Mouse (Mus musculus) retina, postnatal 1 day (tissue): ENCODE measurements at regions not wholly inside any gene's neighbourhood (a gene's known extent, or its start where the extent isn't known, plus 50 kb on each side); places are given as distances from the start of the nearest gene placed in this dataset.
A peak's percentile ranks its signal among the peaks of the same experiment; 100 is the strongest.

Source experiments
- DNase-seq: peaks from one replicate; pipeline ENCODE4 v3.0.0-alpha.2; 2012

DNA sequence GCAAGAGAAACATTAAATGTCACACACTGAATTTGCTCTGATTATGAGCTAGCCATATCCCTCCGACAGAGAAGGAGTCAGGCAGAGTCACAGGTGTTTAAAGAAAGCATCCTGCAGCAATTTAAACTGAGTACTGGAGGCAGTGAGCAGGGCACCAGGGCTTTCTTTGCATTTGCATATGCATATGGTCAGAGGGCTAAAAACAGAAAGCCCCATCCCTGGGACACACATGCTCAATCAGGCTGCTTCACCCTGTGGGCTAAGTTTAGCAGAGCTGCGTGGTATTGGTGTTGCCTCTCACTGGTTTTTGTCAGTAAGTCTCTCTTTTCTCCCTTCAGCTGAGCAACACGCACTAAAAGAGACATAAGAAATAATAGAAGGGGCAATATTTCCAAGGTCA, 289.9 kb upstream of the Rps6ka3 start:
- no peak for DNase-seq

DNA sequence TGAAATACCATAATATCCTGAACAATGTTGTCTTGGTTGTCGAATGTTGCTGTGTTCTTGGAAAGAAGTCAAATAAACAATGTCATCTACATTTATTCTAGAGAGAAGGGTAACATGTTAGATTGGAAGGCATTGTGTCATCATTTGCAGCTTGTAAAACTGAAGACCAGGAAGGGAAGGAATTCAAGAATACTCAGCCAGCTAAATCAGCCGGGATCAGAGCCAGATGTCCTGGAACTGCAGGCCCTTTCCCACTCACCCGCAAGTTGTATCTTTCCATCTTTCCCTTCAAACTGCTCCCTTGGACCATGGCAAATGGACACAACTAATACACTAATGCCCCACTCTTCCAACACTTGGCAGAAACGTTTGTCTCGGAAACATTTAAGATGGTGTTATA, 288.7 kb upstream of the Rps6ka3 start:
- no peak for DNase-seq

DNA sequence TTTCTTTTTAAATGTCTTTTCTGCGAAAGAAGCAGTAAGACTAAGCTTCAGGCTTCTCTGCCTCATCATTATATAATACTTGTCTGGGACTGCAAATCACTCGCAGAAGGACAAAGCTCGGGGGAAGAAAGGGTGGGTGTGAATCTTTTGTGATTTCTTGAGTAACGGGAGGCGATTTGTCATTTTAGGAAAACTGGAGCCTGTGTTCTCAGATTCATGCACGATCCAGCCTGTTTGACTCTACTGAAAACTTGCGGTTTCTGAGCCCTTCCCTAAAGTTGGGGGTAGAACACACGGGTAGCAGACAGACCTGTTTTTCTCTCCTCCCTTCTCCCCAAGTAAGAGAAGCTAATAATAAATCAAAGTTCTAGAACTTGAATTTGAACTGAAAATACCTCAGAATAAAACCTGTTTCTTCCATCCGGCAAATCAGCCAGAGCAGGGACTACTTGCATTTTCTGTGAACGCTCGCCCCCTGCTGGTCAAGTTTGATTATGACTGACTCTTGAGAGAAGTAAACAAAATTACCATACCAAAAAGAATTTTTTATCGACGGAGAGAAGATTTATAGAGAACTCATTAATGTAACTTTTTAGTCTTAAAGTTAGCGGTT, 288.2 kb upstream of the Rps6ka3 start:
- peak; percentile 84 for DNase-seq

DNA sequence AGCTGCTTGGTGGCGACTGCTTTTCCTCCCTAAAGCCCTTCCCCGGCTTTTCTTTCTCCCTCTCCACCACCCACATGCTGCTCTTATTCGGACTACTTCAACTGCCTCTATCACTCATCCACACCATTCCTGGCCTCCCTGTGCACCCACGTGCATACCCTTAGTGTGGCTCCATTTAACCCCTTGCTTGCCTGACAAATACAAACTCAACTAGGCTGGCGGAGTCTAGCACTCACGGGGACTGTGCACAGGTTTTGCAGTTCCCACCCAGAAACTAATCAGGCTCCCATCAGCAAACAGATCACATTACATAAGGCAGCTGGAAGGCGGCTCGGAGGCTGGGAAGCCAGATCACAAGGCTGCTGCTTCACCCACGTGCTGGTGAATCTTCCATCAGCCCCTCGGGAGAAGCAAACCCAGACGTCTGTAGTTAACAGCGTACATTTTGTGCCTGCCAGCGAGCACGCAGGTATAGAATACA, 287.0 kb upstream of the Rps6ka3 start:
- DNase-seq, result peak; percentile 58

DNA sequence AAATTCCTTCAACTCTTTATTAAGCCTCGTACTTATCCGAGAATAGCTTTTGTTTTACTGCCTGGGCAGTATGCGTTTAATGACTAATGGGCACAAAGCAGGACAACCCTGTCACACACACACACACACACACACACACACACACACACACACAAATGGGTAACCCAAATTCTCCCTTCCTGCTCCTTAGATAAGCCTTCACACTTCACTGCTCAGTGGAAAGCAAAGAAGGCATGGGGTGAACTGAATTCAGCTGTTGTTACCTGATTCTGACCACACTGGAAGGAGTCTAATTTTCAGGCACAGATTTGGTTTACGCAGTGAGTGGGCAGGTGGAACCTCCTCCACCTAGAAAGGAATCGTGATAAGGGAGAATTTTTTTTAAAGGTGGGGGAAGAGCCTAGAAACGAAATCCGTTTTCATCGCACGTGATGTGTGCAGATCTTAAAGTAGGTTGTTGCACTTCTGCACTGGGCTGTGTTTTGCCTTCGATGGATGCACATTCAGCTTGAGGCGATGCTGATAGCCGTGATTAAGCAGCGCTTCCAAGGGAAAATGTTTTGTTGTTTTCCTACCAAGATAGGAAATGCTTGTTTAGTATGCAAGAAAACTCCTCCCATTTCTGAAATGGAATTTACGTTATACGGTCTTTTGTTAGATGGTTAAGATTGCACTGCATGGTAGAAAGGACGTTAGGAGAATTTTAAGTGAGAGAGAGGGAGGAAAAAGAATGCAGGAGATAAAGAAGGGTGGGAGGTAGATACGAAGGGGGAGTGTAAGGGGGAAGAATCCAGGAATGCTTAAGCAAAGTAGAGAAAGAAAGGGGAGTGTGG, 286.2 kb upstream of the Rps6ka3 start:
- peak; percentile 43 for DNase-seq

DNA sequence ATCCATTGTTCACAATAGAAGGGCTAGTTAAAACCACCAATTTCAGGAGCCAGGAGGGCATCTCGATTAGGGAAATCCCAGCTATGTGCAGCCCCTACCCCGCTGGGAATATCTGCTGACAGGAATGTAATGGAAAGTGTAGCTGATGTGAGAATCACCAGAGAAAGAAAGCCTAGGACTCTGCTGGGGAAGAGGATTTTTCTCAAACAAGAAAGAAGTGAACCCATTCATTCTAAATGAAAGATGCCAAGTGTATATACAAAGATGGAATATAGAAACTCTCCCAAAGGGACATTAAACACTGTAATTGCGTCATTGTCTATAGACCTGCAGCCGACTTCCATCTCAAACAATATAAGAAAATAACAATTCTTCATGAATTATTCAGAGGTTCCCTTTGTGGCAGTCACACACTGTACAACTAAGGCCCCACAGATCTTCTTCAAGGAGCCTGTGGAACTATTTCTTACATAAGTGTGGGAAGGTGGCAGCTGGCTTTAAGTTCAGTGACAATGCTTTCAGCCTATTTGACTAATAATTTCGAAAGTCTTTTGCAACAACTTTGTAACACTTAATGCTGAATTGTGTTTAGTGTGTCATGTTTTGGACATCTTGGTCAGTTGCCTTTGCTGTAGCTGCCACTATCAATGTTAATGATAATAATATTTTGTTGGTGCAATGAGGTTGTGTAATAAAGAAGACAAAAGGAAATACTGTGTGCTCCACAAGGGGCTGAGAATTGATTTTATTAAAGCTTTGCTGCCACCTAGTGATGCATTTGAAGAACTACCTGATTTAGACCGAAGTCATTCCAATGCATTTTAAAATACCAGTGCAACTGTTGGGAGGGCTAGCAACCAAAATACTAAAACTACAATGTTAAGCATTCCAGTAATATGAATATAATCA, 285.4 kb upstream of the Rps6ka3 start:
- DNase-seq, result peak; percentile 59

DNA sequence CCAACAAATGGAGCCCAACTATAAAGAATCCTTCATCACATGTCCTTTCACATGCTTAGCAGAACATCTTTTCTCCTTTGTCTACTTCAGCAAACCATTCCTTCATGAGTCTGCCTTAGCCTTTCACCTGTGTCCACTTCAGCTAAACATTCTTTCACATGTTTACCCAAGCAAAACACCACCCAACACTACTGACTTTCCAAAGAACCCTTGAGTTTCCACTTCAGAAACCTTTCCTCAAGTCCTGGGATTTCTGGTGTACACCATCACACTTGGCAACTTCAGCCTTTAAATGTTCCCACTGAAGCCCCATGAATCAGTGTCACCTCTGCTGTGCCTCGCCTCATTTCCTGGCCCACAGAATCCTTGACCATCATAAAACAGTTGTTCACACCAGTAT, 278.2 kb upstream of the Rps6ka3 start:
- DNase-seq, result no peak

DNA sequence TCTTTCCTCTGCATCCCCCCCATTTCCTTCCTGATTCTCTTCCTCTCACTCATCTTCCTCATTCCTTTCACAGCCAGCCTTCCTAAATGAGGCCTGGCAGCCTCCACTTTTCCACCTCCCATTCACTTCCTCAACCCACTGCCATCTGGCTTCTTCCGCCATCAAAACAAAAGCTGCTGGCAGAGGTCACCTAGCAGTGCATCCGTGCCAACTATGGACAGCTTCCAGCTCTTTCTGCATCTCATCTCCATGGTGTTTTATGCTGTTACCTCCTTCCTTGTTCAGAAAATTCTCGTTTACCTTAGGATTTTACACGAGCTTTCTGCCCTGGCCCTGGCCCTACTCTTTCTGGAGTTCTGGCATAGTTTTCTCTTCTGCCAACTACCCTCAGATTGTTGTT, 262.9 kb upstream of the Rps6ka3 start:
- DNase-seq, result no peak

DNA sequence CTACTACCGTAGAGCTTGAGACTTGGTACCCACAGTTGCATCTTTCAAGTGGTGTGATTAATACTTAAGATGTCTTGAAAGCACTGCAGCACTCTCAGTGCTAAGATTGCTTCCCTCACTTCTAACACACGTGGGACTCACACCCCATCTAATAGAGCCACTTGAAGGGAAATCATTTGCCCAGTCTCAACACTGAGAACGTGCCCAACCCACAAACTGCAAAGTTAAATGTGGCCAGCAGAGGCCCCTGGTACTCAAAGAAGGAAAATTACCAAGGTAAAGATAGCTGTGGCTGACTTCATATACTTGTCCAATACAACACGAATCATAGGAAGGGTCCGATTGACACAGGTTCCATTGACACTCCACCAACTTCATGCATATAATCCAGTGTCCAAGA, 238.4 kb upstream of the Rps6ka3 start:
- peak; percentile 9 for DNase-seq

DNA sequence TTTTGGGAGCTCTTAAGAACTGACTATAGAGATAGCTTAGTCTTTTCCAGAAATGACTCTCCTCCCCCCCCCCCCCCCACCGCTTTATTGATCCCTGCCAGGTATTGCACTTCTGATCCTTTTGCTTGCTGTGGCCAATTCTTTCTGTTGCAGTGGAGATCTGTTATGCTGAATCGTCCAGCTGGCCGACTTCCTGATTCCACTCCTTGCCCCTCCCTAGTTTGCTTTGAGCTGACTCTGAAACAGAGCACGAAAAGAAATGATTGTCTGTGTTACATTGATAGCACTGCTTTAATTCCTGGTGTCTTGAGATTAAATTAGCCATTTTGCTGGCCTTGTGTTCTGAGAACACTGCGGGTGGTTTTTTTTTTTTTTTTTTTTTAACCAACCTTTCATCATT, 233.5 kb upstream of the Rps6ka3 start:
- no peak for DNase-seq

DNA sequence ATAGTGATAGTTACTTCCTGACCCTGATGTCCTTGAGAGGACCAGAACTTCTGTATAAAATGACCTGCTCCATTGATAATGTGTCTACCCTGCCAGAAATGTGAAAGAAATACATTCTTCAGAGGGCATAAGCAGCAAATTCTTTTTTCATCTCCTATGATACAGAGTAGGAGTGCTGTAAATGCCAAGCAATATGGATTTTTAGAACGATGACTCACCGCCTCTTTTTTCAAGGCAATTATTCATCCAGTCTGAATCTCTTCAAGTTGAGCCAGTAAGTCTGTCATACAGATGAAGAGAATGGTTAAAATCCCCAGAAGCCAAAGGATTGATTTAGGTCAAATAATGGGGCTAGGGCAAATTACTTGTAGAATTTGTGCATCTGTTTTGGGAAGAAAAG, 225.4 kb upstream of the Rps6ka3 start:
- no peak for DNase-seq

DNA sequence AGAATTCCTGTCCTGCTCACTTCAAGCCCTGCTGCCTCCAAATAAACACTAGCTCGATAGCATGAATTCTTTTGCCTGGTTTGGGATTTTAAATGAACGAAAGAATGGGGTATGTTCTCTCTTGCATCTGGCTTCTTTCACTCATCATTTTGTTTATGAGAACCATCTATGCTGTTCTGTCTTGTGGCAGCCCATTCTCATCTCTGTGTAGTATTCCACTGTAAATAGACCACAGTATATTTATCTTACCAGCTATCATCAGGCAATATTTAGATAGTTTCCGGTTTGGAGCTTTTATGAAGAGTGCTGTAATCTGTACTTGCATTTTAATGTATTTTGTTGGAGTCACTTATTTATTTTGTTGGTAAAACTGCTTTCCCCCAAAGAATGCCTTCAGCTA, 222.4 kb upstream of the Rps6ka3 start:
- DNase-seq, result no peak

DNA sequence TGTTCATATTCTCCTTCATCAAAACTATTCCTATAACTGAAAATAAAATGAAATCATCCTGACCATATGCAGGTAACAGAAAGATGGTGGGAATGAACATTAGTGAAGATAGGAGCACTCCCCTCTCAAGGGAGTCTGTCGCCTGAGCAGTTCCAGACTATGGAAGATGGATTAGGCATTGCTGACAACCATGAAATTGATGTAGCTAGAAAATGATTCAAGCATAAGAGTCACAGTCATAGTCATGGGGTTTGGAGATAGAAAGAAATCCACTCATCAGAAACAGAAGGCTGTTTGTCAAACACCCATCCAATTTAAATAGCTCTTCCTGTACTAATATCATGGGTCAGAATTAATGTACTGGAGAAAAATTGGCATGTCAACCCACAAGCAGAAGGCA, 191.2 kb upstream of the Rps6ka3 start:
- no peak for DNase-seq

DNA sequence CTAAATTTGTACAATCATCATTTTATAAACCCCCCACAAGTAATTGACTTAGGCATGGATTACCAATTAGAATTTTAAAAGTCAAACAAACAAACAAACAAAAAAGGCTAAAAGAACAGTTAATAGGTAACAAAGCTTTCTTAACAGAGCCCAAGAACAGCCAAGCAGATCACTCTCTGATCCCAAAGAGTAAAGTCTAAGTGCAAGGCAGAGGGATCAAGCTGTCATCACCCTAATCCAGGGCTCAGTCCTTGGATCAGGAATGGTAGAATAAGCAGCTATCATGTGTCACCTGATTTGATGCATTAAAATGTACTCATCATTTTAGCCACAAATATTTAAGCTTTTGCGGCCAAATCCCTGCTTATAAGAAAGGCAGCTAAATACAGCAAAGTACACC, 183.8 kb upstream of the Rps6ka3 start:
- DNase-seq, result peak; percentile 3

DNA sequence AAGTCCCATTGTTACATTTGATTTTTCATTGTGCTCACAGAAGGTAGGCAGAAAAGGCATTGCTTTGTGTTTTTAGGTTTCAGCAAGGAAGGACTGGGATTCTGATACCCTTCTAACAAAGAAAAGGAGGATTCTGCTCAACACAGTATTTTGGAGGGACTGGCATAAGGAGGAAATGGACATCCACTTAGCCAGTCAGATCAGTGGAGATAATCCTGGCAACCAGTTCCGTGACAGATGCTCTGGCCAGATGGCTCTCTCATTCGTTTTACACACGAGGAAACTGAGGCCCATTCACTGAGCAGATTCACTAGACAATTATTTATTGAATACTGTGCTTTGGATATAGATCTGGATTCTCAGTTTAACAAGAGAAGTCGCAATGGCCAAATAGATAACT, 178.2 kb upstream of the Rps6ka3 start:
- peak; percentile 3 for DNase-seq

DNA sequence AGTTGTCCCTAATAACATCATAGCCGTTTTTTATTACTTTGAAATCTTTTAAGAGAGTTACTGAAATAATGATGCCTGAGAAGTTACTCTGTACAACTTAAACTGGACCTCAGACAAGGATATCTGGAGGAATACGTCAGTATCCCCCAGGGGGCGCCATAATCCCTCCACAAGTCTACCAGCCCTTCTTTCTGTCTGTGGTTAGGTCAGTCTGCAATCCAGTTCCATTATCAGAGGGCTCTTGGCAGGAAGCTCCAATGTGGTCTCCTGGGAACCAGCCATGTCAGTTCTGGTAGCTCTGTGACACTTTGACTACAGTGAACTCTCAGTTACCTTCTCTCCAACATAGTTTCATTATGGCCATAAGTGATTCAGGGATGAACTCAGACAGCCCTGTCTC, 166.7 kb upstream of the Rps6ka3 start:
- DNase-seq, result peak; percentile 59

DNA sequence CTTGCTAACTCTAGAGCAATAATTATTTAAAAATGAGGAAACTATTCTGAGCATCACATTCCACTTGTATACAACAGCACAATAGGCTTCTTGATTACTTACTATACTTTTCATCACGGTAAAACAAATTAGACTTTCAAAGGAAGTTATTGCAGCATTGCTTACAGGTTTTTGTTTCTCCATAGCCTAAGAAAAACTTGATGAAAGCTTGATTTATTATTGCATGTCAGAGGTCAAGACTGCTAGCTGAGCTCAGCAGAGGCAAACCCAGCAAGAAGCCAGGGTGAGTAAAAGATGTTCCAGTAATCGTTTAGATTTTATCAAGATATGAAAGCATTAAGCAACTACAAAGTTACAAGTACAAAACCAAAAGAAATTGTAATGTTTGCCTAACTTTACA, 162.2 kb upstream of the Rps6ka3 start:
- DNase-seq, result no peak

DNA sequence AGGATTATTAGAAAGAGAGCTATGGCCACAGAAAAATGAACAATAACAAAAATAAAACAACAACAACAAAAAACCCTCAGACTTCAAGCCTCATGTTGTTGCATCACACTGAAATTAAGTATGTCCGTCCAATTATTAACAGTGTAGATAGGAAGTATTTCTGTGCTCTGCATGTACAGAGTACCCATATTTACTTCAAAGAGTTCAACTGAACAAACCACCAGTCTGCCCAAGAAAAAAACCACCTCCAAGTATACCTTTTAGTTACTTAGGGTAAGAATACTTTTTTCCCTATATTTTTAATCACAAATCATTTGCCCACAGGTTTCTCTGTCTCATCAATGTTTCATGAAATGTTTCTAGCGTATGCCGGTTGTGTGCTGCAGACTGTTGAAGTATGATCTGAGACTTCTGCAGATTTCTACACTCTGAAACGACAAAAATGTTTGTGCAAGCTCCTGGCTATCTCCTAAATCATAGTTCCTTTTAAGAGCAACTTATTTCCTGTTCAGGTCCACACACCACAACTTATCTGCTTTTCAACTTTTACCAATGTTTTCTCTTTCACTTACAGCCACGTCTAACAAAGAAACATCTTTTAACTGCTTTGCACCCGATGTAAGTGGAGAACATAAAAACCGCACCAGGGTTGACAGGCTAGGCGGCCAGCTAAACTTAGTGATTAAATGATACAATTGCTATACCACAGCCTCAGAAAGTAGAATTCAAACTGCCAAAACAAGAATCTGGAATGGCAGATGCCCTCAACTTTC, 154.2 kb upstream of the Rps6ka3 start:
- no peak for DNase-seq

DNA sequence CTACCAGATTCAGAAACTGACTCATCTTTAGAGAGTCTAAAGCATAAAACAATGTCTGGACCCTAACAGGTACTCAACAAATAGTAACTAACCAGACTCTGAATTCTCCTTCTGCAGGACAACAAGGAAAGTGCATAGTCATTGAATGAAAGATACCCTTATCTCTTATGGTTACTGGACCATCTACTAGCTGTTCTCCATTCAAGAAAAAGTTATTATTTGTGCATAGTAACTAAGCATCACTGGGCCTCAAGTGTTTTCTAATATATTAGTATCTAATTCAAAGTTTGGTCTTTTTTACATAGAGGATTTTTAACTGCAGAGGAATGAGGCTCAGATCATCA, 153.7 kb upstream of the Rps6ka3 start:
- DNase-seq, result no peak

DNA sequence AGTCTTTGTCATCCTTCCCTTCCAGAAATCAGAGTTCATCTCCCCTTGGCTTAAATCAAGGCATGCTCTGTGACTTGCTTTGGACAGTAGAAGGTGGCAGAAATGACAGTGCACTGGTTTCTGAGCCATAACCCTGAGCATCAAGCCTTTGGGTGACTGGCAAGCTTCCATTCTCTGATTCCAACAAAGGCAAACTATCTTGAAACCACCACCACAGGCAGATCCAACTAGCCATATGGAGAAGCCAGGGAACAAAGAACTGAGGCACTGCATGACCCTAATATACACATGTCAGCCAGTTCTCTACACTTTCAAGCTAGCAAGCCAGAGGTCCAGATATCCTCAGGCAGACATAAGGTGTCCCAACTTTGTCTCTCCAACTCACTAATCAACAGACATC, 151.2 kb upstream of the Rps6ka3 start:
- no peak for DNase-seq

DNA sequence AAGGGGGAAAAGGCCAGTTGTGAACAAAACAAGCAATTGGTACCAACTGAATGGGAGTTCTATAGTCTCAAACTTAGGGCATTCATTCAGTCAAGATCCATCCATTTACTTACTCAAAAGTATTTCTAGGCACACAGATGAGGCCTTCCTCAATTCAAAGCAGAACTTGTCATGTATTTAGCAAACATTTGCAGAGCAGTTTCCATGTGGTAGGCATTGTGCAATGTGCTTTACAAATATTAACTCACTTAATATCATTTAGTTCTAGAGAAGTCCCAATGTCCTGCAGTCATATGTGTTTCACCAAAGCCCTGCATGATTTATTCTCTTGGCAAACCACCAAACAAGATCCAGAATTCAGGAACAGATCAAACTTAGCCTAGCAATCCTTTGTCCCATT, 148.8 kb upstream of the Rps6ka3 start:
- no peak for DNase-seq

DNA sequence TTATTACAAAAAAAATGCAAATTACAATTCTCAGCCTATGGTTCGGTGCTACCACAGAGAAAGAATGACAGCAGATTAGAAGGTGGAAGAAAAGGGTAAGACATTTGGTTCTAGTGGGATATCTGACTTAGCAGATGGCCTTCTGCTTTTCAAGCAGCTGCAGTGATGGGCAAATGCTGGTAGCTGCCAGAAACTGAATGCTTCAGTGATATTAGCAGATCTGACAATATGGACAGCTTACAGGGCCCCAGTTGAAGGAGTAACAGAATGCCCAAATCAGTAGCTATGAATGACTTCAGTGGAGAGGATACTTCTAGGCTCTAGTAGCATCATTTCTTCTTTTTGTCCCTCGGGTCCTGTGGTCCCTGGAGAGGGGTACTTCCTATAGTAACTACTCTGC, 143.9 kb upstream of the Rps6ka3 start:
- DNase-seq, result no peak

DNA sequence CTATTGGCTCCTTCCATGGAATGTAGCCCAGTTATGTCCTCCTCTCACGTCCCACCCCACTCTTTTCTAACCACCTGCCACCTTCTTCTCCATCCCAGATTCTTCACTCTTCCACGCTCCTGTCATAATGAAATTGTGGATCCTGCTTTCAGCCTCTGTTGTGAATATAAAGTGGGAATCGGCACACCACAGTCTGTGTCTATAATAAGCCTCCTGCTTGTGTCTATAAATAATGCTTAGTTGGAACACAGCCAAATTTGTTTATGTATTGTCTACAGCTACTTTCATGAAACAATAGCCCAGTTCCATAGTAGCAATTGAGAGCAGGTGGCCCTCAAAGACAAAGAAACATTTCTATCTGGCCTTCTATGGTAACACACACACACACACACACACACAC, 137.5 kb upstream of the Rps6ka3 start:
- peak; percentile 39 for DNase-seq
